Mouse (Mus musculus): ENCODE measurements at regions not wholly inside any gene's neighbourhood (a gene's known extent, or its start where the extent isn't known, plus 50 kb on each side); places are given as distances from the start of the nearest gene placed in this dataset.

GRCm38 (mm10) chr9:61069553-61070314 is 275.4 kb downstream of the Uaca start:
- Histone ChIP-seq H3K9ac (ENCODE audit: low read depth, low read length) (no peak overlapping the region), H3K27me3 (replicated peaks; ENCODE audit: control insufficient read depth, insufficient read depth, low read length) (0 out of 2 replicates have a peak, but pooled peaks cover 2% of the 10 kb centered on the region), H3K4me1 (ENCODE audit: control insufficient read depth, insufficient read depth, low read depth, low read length) (peaks cover 11% of the 10 kb centered on the region), H3K27ac (ENCODE audit: low read depth, low read length) (no peak overlapping the region), H3K36me3 (ENCODE audit: control insufficient read depth, insufficient read depth, low read length) (no peaks in the 10 kb centered on the region), H3K9me3 (ENCODE audit: control insufficient read depth, low read length) (no peaks in the 10 kb centered on the region), H3K4me2 (ENCODE audit: low read length) (no peak overlapping the region), H3K4me3 (ENCODE audit: low read length) (no peak overlapping the region)
- WGBS, result 32% methylated on average over 13 of the region's 13 CpGs
- ATAC-seq, result peak; percentile 20; the same call in 1 of the 2 replicates

- H3K4me3 ChIP-seq (ENCODE audit: low read length), result no peak overlapping the region
- no peak overlapping the region for H3K27ac ChIP-seq (ENCODE audit: low read depth, low read length)
- no peaks in the 10 kb centered on the region for H3K9me3 ChIP-seq (ENCODE audit: control insufficient read depth, low read length)
- no peak overlapping the region for H3K4me2 ChIP-seq (ENCODE audit: low read length)
- H3K36me3 ChIP-seq (ENCODE audit: control insufficient read depth, insufficient read depth, low read length), result no peaks in the 10 kb centered on the region
- H3K4me1 ChIP-seq (ENCODE audit: control insufficient read depth, insufficient read depth, low read depth, low read length), result peaks cover 11% of the 10 kb centered on the region
- 0 out of 2 replicates have a peak, but pooled peaks cover 2% of the 10 kb centered on the region for H3K27me3 ChIP-seq (replicated peaks; ENCODE audit: control insufficient read depth, insufficient read depth, low read length)
- no peak overlapping the region for H3K9ac ChIP-seq (ENCODE audit: low read depth, low read length)
- no peak for ATAC-seq
- WGBS, result 30% methylated on average over 8 of the region's 8 CpGs
Observed at GRCm38 (mm10) chr9:61070315-61070707, 276.0 kb downstream of the Uaca start.

DNA sequence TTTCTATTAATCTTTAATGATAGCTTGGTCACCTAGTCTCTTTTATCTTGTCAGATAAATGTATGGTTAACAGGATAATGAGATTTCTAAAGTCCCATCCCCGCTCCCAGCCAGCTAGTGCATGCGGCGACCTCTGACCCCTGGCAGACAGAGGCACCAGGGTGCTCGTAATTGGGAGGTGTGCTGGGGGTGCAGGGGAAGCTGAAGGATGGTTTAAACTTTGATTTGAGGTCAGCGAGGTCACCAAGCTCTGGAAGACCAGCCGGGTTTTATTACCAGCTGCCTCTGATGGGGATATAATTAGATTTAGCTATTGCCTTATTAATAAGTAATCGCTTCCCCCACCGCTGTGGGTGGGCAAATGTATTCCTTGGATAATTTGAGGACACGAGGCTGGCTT is 276.5 kb downstream of the Uaca start:
- Histone ChIP-seq H3K4me2 (ENCODE audit: low read length) (no peak overlapping the region), H3K9ac (ENCODE audit: low read depth, low read length) (no peak overlapping the region), H3K27ac (ENCODE audit: low read depth, low read length) (no peak overlapping the region), H3K4me3 (ENCODE audit: low read length) (no peak overlapping the region), H3K36me3 (ENCODE audit: control insufficient read depth, insufficient read depth, low read length) (no peaks in the 10 kb centered on the region), H3K9me3 (ENCODE audit: control insufficient read depth, low read length) (no peaks in the 10 kb centered on the region), H3K27me3 (replicated peaks; ENCODE audit: control insufficient read depth, insufficient read depth, low read length) (0 out of 2 replicates have a peak, but pooled peaks cover 2% of the 10 kb centered on the region), H3K4me1 (ENCODE audit: control insufficient read depth, insufficient read depth, low read depth, low read length) (peaks cover 11% of the 10 kb centered on the region)
- no peak for ATAC-seq
- WGBS, result 21% methylated on average over 9 of the region's 9 CpGs

GRCm38 (mm10) chr9:61073482-61073881 is 279.1 kb downstream of the Uaca start:
- no peak overlapping the region for H3K27ac ChIP-seq (ENCODE audit: low read depth, low read length)
- H3K9me3 ChIP-seq (ENCODE audit: control insufficient read depth, low read length), result no peaks in the 10 kb centered on the region
- no peak overlapping the region for H3K9ac ChIP-seq (ENCODE audit: low read depth, low read length)
- ATAC-seq, result no peak
- no peak overlapping the region for H3K4me2 ChIP-seq (ENCODE audit: low read length)
- no peak overlapping the region for H3K4me3 ChIP-seq (ENCODE audit: low read length)
- H3K36me3 ChIP-seq (ENCODE audit: control insufficient read depth, insufficient read depth, low read length), result no peaks in the 10 kb centered on the region
- 41% methylated on average over 4 of the region's 4 CpGs for WGBS
- H3K27me3 ChIP-seq (replicated peaks; ENCODE audit: control insufficient read depth, insufficient read depth, low read length), result peaks cover 2% of the 10 kb centered on the region; the same call in 1 of the 2 replicates
- peaks cover 11% of the 10 kb centered on the region for H3K4me1 ChIP-seq (ENCODE audit: control insufficient read depth, insufficient read depth, low read depth, low read length)

- H3K27me3 ChIP-seq (replicated peaks; ENCODE audit: control insufficient read depth, insufficient read depth, low read length), result peaks cover 2% of the 10 kb centered on the region; the same call in 1 of the 2 replicates
- WGBS, result 60% methylated on average over 4 of the region's 4 CpGs
- no peak overlapping the region for H3K4me3 ChIP-seq (ENCODE audit: low read length)
Observed at GRCm38 (mm10) chr9:61075071-61075470, 280.7 kb downstream of the Uaca start.

DNA sequence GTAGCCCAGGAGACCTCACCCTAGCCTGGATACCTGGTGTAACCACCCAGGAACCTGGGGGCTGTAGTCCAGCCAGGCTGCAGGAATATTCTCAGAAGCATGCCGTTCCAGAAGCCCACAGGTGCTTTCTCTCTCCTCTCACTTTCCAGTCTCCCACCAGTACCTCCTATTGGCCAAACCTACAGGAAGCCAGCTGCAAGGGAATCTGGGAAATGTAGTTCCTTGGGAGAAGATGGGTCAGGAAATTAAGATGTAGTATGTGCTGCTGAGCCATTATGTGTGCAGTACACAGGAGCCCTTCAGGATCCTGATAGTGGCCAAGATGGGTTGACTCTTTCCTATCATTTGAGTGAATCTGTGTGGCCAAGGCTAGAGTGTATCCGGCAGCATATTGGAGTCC is 282.8 kb downstream of the Uaca start:
- H3K4me3 ChIP-seq (ENCODE audit: low read length), result no peak overlapping the region
- WGBS, result 66% methylated on average over 2 of the region's 2 CpGs
- H3K4me2 ChIP-seq (ENCODE audit: low read length), result no peak overlapping the region
- H3K36me3 ChIP-seq (ENCODE audit: control insufficient read depth, insufficient read depth, low read length), result no peaks in the 10 kb centered on the region
- no peaks in the 10 kb centered on the region; the same call in 1 of the 2 replicates for H3K27me3 ChIP-seq (replicated peaks; ENCODE audit: control insufficient read depth, insufficient read depth, low read length)
- no peak overlapping the region for H3K27ac ChIP-seq (ENCODE audit: low read depth, low read length)
- no peaks in the 10 kb centered on the region for H3K9me3 ChIP-seq (ENCODE audit: control insufficient read depth, low read length)
- no peak for ATAC-seq
- H3K9ac ChIP-seq (ENCODE audit: low read depth, low read length), result no peak overlapping the region
- H3K4me1 ChIP-seq (ENCODE audit: control insufficient read depth, insufficient read depth, low read depth, low read length), result peaks cover 11% of the 10 kb centered on the region

More at GRCm38 (mm10) chr9:61075071-61075470, 280.7 kb downstream of the Uaca start:
- H3K9ac ChIP-seq (ENCODE audit: low read depth, low read length), result no peak overlapping the region
- no peak overlapping the region for H3K4me2 ChIP-seq (ENCODE audit: low read length)
- no peak overlapping the region for H3K27ac ChIP-seq (ENCODE audit: low read depth, low read length)
- no peaks in the 10 kb centered on the region for H3K36me3 ChIP-seq (ENCODE audit: control insufficient read depth, insufficient read depth, low read length)
- no peaks in the 10 kb centered on the region for H3K9me3 ChIP-seq (ENCODE audit: control insufficient read depth, low read length)
- H3K4me1 ChIP-seq (ENCODE audit: control insufficient read depth, insufficient read depth, low read depth, low read length), result peaks cover 7% of the 10 kb centered on the region
- ATAC-seq, result no peak

DNA sequence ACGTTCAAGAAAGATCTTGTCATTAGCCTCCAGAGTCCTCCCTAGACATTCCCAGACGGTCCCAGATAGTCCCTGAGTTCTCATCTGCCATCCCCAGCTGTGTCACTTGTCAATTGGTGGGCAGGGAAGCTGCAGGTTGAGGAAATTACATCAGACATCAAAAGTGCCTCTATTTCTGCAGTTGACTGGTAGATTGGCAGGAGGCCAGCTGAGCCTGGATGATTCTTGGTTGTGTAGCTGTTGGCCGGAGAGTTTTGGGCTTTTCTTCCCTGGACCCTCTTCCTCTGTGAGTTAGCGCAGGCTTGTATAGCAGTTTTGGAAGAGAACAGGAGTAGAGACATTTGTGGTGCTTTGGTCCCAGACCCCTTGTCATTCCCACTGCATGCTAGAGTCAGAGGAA is 283.5 kb downstream of the Uaca start:
- no peaks in the 10 kb centered on the region for H3K9me3 ChIP-seq (ENCODE audit: control insufficient read depth, low read length)
- no peak overlapping the region for H3K4me2 ChIP-seq (ENCODE audit: low read length)
- ATAC-seq, result no peak
- WGBS, result 73% methylated on average over 4 of the region's 4 CpGs
- H3K27ac ChIP-seq (ENCODE audit: low read depth, low read length), result no peak overlapping the region
- H3K9ac ChIP-seq (ENCODE audit: low read depth, low read length), result no peak overlapping the region
- H3K36me3 ChIP-seq (ENCODE audit: control insufficient read depth, insufficient read depth, low read length), result no peaks in the 10 kb centered on the region
- H3K4me3 ChIP-seq (ENCODE audit: low read length), result no peak overlapping the region
- peaks cover 14% of the 10 kb centered on the region for H3K4me1 ChIP-seq (ENCODE audit: control insufficient read depth, insufficient read depth, low read depth, low read length)
- no peaks in the 10 kb centered on the region; the same call in 1 of the 2 replicates for H3K27me3 ChIP-seq (replicated peaks; ENCODE audit: control insufficient read depth, insufficient read depth, low read length)

- Histone ChIP-seq H3K4me2 (ENCODE audit: low read length) (peak overlapping the region; percentile 21), H3K9ac (ENCODE audit: low read depth, low read length) (no peak overlapping the region)
Observed at GRCm38 (mm10) chr9:61081474-61082021, 287.2 kb downstream of the Uaca start.

DNA sequence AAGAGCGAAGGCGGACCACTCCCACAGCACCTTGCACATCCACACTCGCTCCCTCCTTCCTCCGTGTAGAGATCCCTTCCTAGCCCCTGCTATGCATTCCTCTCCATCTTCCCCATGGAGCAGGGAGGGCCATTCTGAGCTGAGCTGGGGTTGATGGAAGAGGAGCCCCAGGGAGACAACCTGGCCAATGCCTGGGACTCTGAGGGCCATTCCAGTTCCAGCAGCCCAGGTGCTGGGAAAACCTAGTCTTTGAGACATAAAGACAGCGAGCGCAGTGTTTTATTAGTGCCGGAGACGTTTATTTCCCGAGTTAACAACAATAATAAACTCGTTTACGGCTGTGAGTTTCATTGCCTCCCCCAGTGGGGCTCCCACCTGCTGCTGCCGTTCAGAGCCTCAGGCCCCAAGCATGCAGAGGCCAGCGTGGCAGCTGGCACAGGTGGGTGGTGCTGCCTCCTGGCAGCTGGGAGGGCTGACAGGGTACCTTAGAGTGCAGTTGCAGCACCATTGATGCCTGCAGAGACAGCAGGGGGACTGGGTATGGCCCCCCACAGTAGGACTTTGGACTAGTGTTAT is 287.4 kb upstream of the Tle3 start:
- no peak for ATAC-seq

More at GRCm38 (mm10) chr9:61081474-61082021, 287.2 kb downstream of the Uaca start:
- Histone ChIP-seq H3K27me3 (replicated peaks; ENCODE audit: control insufficient read depth, insufficient read depth, low read length) (no peaks in the 10 kb centered on the region; the same call in 1 of the 2 replicates), H3K4me1 (ENCODE audit: control insufficient read depth, insufficient read depth, low read depth, low read length) (peaks cover 19% of the 10 kb centered on the region), H3K9me3 (ENCODE audit: control insufficient read depth, low read length) (no peaks in the 10 kb centered on the region), H3K36me3 (ENCODE audit: control insufficient read depth, insufficient read depth, low read length) (no peaks in the 10 kb centered on the region), H3K4me3 (ENCODE audit: low read length) (no peak overlapping the region), H3K27ac (ENCODE audit: low read depth, low read length) (peak overlapping the region; percentile 46; the same call in 1 of the 2 replicates)
- 13% methylated on average over 16 of the region's 16 CpGs for WGBS
- peak; percentile 79 for ATAC-seq

More for the DNA sequence above, 287.4 kb upstream of the Tle3 start:
- H3K4me3 ChIP-seq (ENCODE audit: low read length), result no peak overlapping the region
- 66% methylated on average over 13 of the region's 13 CpGs for WGBS
- H3K27ac ChIP-seq (ENCODE audit: low read depth, low read length), result no peak overlapping the region
- H3K9ac ChIP-seq (ENCODE audit: low read depth, low read length), result no peak overlapping the region
- no peaks in the 10 kb centered on the region for H3K27me3 ChIP-seq (replicated peaks; ENCODE audit: control insufficient read depth, insufficient read depth, low read length)
- H3K4me1 ChIP-seq (ENCODE audit: control insufficient read depth, insufficient read depth, low read depth, low read length), result peaks cover 19% of the 10 kb centered on the region
- H3K4me2 ChIP-seq (ENCODE audit: low read length), result no peak overlapping the region
- no peaks in the 10 kb centered on the region for H3K9me3 ChIP-seq (ENCODE audit: control insufficient read depth, low read length)
- H3K36me3 ChIP-seq (ENCODE audit: control insufficient read depth, insufficient read depth, low read length), result no peaks in the 10 kb centered on the region
